25 mouse cellular contexts compared by ENCODE assay signal in the genomic region with DNA sequence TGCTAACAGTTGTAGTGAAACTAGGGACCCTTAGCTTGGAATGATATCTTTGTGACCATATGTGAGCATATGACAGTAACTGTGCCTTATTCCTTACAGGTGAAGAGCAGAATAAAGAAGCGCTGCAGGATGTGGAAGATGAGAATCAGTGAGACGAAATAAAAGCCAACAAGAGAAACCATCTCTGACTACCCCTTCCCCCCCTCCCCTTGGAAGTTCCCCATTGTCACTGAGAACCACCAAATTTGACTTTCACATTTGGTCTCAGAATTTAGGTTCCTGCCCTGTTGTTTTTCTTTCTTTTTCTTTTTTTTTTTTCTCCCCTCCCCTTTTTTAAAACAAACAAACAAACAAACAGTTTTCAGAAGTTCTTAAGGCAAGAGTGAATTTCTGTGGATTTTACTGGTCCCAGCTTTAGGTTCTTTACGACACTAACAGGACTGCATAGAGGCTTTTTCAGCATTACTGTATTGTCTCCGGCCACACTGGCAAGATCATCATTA. TPM values are rescaled to one million over a fixed set of nuclear protein-coding genes. Genes with fewer than 3 reads are reported as not detected.
"Had no signal": no experiment of that assay in that cellular context is flagged by ENCODE, and none has a peak within 500 bp of the region (broad histone marks: within the 10 kb centered on the region; RNA-seq: fewer than 3 reads in every experiment).

No protein-coding gene starts in this region.

- H3K9ac ChIP-seq: heart, embryonic 12.5 days; hindbrain, embryonic 12.5 days; hindbrain, embryonic 14.5 days; limb, embryonic 13.5 days; limb, embryonic 15.5 days; liver, embryonic 12.5 days; liver, embryonic 14.5 days had no signal

- DNase-seq: gastrocnemius, postnatal 14 days; heart, adult 18-20 months; heart, postnatal 10 days; heart, postnatal 4 days; kidney, adult 11 months; kidney, adult 2 months; kidney, adult 9 months; kidney, postnatal 10 days; kidney, postnatal 25 days; kidney, postnatal 4 days; layer of hippocampus, postnatal 36 days; left cerebral cortex, postnatal 4 days had no signal

- H3K9me3 ChIP-seq: heart, embryonic 10.5 days; heart, embryonic 12.5 days; hindbrain, embryonic 10.5 days; hindbrain, embryonic 12.5 days; limb, embryonic 13.5 days; limb, embryonic 15.5 days; liver, embryonic 12.5 days had no signal

- H3K4me1 ChIP-seq: limb, embryonic 13.5 days had no signal

- H3K4me2 ChIP-seq: heart, embryonic 12.5 days; hindbrain, embryonic 12.5 days; hindbrain, embryonic 14.5 days; limb, embryonic 13.5 days; limb, embryonic 15.5 days; liver, embryonic 12.5 days had no signal

- H3K27me3 ChIP-seq: heart, embryonic 12.5 days; hindbrain, embryonic 12.5 days; limb, embryonic 13.5 days; limb, embryonic 15.5 days; liver, embryonic 12.5 days had no signal

- ATAC-seq: hindbrain, embryonic 16.5 days; intestine, embryonic 16.5 days; liver, embryonic 12.5 days had no signal

- H3K4me3 ChIP-seq: heart, embryonic 10.5 days; heart, embryonic 12.5 days; hindbrain, embryonic 10.5 days; hindbrain, embryonic 12.5 days; layer of hippocampus, adult 2 months; limb, embryonic 13.5 days; limb, embryonic 15.5 days; liver, embryonic 12.5 days had no signal

- H3K27ac ChIP-seq: heart, embryonic 10.5 days; hindbrain, embryonic 10.5 days; hindbrain, embryonic 12.5 days; hindbrain, embryonic 14.5 days; layer of hippocampus, adult 2 months; limb, embryonic 13.5 days; limb, embryonic 15.5 days; liver, embryonic 12.5 days; liver, embryonic 14.5 days had no signal

RNA-seq across cellular contexts. Expression of gene Doc2b, which starts 31.3 kb away (rescaled TPM):
- total RNA-seq: granulocyte monocyte progenitor cell, adult 5-6 weeks had no signal
